Mouse (Mus musculus) regulatory T cell (primary cell): ENCODE data around the gene St6galnac4.

Experiments
- in situ Hi-C: fragments of 300-600 bp; cut with MboI, MseI; formaldehyde crosslinking; loops from one replicate; pipeline ENCODE4 v1.15.1; 2025; ENCODE audit warnings: high pct_unique_total_duplicates

The St6galnac4 gene

DNA sequence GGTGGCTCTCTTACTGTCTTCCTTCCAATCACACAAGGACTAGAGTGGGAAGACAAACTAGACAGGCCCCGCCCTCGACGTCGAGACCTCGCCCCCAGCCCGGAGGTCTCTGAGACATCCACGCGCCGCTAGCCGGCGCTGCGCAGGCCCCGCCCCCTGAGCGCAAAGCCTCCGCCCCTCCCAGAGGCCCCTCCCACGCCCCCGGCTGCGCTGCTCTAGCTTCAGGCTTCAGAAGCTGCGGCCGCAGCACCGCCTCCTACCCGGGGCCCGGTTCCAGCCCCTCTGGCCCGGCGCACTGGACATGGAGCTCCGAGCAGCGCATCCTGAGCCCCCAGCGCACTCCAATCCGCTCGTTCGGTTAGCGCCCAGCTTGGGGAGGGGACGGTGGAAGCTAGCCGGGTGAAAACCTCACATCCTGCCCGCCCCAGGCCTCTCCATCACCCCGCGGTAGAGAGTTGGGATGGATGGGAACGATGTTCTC, at the start of gene St6galnac4:
Gene St6galnac4 (plus strand): TSS at position 225 of the 481 bp plus-strand sequence.
- in situ Hi-C loops: no loop called here

DNA sequence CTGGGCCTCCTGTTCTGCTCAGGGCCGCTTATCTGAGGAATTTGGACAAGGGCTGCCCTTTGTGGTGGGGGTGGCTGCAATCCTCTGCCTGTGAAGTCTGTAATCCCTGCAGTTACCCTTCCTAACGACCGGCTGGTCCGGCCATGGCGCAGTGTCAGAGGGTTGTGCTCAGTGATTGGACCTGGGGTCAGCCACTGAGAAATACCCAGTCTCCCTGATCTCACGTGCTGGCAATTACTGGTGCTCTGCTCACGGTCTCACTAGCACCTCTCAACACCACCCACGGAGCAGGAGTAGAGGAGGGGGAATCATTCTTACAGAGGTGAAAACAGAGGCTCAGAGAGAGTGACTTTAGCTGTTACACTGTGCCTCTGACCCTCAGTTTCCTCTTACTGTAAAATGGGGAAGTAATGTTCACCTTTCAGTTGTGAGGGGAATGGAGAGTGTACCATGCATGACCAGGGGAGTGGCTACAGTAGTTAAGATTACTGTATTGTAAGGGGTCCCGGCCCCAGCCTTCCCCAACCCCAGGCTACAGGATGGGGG, 49.5 kb upstream of the St6galnac4 start:
- in situ Hi-C loops: loop anchor here (10.0 kb wide), 1 partner anchor 583 kb away; the partner anchor contains the start of gene Aif1l

DNA sequence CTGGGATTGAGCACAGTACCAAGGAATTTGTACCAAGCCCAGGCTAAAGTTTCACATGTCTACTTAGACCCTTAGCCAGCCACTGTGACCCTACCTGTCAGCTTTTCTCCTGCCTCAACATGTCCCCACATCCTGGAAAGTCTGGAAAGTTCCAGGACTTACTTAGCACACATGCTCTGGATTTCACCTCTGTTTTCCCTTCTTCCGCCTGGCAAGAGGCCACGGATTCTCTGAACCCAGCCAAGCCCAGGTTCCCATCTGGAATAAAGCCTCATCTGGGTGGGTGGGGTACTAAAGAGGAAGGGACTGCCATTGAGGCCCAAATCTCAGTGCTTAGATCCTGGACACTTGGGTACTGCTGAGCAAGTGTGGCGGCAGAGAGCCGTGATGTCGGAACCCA, 49.0 kb upstream of the St6galnac4 start:
- in situ Hi-C loops: loop anchor here (10.0 kb wide), 1 partner anchor 583 kb away; the partner anchor contains the start of gene Aif1l

DNA sequence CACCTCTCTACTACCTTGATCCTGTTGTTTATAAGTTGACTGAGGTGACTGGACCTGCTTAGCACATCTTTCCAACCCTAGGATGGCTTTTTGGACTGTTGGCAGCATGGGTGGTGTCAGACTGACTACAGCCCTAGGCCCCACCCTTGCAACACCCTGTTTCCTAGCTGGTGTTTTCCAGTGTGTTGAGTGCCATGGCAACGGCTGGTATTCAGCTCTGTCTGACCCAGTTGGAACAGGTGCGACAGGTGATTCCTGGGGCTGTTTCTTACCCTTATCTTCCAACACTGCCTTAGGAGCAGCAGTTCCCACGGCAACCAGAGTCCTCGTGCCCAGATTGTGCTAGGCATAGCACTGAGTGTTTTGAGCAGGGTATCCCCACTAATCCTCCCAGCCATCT, 48.4 kb upstream of the St6galnac4 start:
- in situ Hi-C loops: loop anchor here (10.0 kb wide), 1 partner anchor 584 kb away; the partner anchor contains the start of gene Aif1l

DNA sequence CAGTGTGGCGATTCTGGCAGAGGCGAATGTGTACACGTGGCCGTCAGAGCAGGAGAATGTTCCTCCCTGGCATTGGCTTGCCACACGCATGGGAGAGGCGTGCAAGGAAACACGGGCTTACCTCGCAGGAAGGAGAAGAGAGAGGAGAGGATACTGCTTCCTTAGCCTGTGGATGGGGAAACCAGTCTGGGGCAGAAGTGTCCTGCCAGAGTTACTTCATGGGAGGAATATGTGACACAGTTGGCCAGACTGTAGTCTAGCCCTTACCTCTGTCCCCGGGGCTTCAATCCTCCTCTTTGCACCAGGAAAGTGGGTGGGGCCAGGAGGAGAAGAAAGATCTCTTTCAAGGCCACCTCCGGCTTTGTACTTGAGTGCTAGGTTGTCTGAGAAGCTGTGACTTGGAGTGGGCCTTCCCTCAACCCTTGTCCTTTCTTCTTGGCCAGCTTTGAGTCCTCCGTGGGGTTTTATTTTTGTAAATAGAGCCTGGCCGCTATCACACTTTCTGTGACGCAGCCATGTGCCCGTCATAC, 47.4 kb upstream of the St6galnac4 start:
- in situ Hi-C loops: loop anchor here (10.0 kb wide), 1 partner anchor 585 kb away; the partner anchor contains the start of gene Aif1l

DNA sequence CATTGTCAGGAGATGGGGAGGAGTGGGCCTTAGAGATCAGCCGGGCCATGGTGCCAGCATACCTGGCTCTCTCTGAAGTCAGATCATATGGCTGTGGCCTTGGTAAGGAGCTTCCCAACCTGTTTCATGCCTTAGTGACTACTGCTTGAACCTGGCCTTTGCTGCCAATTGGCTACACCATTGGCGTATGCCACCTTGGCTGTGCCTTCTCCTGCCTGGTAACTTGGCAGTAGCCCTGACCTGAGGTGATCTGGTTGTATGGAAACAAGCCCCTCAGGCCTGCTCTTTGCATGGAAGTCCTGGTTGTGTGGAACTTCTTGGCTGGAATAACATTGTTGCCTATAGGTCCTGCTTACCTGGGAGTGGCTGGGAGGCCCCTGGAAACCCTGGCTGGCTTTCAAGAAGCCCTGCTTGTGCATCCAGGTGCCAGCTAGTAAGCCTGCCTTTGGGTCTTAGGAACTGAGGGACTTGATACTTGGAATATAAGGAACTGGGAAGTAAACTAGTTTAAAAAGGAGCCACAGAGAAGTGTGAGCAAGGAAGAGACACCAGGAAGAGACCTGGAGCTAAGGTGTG, 45.5 kb upstream of the St6galnac4 start:
- in situ Hi-C loops: loop anchor here (10.0 kb wide), 1 partner anchor 1833 kb away; the partner anchor contains the start of gene Pbx3

DNA sequence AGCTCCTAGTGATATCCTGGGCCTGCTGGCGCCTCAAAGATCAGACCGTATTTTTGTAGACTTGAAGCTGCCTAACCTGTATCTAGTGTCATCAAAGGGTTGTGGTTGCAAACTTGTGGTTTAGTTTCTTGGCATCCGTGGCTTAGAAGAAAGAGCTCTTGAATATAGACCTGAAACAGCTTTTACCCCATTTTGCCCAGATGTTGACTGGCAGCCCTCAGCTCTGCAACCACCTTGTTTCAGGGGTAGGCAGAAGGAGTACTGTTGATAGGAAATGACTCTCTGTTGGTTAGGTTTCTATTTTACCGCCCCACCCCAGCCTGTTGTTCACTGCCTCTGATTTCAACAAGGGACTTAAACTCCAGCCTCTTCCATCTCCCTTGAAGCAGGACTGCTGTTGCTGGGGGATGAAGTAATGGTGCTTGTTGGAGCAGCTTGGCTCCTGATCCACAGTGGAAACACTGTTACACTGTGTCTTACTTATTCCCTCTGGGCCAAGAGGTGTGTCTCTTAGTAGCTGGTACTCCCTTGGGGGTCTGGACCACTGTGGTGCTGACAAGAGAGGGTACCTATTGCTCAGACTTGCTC, 44.8 kb upstream of the St6galnac4 start:
- in situ Hi-C loops: loop anchor here (10.0 kb wide), 1 partner anchor 1833 kb away; the partner anchor contains the start of gene Pbx3

DNA sequence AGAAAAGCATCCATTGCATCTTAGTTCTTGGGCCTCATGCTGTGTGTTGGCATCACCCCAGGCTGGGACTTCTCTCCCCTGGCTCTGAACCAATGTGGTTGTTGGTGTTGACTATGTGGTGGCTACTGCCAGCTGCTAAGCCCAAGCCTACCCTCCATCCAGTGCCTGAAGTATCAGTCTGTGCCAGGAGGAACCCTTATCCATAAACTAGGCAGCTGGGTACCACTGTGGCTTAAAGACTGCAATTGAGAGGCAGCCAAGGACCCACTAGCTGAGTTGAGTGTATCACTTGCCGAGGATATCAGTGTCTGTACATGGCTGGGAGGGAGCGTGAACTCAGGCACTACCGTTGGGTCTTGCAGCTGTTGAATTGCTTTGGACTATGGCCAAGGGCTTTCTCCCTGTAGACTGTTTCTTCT, 43.9 kb upstream of the St6galnac4 start:
- in situ Hi-C loops: loop anchor here (10.0 kb wide), 1 partner anchor 1832 kb away; the partner anchor contains the start of gene Pbx3

DNA sequence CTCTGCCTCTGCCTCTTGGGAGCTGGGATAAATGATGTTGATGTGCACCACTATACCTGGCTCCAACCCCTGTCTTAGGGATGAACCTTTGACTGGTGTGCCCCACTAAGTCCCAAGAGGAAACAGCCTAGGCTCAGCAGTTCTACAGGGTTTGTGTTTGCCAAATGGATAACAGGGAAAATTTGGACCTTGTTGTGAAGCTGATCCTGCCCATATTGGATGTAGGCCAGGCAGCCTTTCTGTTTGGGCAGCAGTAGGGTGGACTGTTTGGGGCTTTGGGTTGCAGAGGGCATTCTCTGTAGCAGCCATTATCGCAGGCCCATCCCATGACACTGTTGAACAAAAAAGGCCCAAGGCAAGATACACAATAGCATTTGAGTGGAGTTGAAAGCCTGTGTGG, 39.9 kb upstream of the St6galnac4 start:
- in situ Hi-C loops: loop anchor here (10.0 kb wide), 1 partner anchor 1828 kb away; the partner anchor contains the start of gene Pbx3

DNA sequence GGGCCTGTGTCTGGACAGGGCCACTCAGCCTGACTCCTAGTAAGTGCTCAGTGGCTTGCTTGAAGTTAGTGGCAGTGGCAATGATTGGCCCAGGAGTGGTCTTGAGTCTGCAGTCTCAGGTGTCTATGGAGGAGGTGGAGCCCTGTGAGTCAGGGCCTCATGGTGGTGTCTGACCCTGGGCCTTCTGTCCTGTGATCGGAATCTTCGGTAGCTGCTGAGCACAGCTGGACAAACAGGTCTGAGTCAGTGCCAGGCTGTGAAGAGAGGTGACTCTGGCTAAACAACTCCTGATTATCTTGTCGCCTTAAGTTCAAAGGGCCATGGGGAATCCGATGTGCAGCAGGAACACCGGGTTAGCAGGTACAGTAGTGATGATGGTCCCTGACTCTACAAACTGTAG, 39.5 kb upstream of the St6galnac4 start:
- in situ Hi-C loops: loop anchor here (10.0 kb wide), 1 partner anchor 1827 kb away; the partner anchor contains the start of gene Pbx3

DNA sequence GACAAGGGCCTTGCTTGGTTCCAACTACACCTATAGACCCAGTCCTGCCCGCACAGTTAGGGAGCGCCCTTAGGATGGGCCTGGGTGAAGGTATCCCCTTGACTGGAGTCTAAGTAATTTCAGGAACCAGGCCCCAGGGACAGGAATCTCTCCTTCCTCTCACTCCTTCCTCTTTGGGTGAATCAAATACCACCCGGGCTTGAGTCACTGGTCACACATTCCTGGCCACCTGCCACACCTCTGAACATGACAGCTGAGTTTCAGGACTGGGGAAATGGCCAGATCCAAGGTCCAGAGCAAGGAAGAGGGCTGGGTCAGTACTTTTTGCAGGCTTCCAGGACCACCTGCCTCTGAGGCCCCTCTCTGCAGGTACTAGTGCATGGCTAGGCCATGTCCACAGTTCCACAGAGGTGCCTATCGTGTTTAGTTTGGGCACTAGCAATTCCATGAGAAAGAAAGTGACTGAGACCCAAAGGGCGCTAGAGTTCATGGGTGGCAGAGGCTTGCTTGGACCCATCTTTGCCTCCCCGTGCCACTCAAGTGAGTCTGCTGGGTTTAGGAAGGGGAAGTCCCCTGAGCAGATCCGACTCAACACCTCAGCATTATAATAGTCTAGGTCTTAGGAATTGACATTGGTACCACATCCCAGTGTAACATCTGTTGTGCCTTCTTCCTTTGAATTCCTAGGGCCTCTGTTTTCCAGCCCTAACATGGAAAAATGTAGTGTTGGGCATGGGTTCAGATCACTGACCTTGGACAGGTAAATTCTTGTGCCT, 38.7 kb upstream of the St6galnac4 start:
- in situ Hi-C loops: loop anchor here (10.0 kb wide), 1 partner anchor 1827 kb away; the partner anchor contains the start of gene Pbx3

DNA sequence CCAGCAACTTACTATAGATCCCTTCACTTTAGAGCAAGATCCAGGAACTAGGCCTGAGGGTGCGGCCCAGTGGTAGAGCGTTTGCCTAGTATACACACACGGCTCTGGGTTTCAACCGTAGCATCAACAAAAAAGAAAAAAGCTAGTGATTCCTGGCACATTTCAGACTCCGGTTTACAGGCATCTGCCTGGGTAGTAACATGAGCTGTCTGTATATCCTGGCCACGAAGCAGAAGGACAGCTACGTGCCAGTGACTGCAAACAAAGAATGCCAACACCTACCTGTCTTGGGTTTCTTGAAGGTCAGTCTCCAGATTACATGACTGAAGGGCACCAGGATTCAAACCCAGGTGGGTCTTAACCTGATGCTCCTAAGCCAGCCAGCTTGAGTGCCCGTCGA, 37.7 kb upstream of the St6galnac4 start:
- in situ Hi-C loops: loop anchor here (10.0 kb wide), 1 partner anchor 1826 kb away; the partner anchor contains the start of gene Pbx3

DNA sequence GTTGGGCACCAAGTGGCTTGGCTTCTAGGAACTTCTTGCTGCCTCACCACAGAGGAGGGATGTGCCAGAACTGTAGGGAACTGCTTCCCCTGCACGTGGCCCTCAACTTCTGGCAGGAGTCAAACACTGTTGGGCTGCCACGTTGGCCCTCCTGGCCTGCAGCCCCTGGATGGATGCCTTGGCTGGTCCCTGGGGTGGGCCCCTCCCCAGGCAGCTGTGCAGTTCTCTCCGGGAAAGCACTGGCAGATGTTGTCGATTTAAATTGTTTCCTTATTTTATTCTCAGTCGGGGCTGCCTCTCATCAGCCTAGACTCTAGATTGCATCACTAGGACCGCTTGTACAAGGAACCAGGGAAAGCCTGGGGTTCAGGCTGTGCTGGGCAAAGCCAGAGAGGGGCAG, 37.1 kb upstream of the St6galnac4 start:
- in situ Hi-C loops: loop anchor here (10.0 kb wide), 1 partner anchor 1825 kb away; the partner anchor contains the start of gene Pbx3

DNA sequence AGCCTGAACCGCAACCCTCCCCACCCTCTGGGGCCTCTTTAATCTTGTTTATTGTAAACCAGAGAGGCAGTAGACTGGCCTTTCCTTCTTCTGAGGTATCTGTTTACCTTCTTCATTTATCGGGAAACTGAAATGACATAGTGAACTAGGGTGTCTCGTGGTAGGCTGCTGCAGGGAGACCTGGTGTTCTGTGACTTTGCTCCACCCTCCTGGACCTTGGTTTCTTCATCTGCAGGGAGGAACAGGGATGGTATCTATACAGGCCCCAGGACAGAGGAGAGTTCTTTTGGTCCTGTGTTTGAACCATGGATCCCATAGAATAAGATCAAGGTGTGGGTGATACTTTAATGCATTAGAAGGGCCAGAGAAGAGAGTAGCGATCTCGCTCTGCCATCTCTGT, 35.7 kb upstream of the St6galnac4 start:
- in situ Hi-C loops: no loop called here

DNA sequence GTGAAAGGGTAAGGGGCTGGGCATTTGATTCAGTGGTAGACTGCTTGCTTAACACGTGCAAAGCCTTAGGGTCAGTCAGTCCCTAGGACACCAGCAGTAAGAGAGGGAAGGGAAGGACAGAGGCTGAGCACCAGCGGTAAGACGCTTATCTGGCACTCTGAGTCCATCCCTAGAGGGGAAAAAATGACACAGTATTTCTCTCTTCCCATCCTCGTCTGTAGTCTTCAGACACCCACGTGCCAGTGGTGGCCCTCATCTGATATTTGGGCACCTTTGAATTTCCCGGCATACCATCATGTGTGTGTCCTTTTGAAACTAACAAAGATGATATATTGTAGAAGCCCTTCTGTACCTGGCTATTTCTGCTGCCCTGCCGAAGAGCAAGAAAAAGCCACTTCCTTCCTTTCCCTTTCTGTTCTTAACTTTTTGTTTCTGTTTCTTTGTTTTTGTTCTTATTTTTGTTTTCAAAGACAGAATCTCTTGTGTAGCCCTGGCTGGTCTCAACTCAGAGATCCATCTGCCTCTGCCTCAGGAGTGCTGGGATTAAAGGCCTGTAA, 33.2 kb upstream of the St6galnac4 start:
- in situ Hi-C loops: no loop called here

DNA sequence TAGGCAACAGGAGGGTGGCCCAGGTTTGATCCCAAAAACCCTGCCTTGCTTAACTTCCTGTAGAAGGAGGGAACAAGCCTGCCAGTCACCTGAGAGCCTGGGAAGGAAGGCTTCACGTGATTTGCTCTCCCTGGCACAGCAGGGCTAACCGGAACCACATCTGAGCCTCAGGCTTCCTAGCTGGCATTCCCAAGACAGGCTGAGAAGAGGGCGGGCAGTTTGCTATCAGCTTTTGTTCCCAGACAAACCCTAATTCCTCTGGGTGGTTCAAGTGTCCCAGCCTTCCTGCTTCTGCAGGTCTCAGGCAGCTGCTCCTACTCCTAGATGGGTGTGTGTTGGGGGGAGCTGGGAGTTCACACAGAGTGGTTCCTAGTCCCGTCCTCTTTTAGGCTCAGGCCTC, 31.4 kb upstream of the St6galnac4 start:
- in situ Hi-C loops: no loop called here

DNA sequence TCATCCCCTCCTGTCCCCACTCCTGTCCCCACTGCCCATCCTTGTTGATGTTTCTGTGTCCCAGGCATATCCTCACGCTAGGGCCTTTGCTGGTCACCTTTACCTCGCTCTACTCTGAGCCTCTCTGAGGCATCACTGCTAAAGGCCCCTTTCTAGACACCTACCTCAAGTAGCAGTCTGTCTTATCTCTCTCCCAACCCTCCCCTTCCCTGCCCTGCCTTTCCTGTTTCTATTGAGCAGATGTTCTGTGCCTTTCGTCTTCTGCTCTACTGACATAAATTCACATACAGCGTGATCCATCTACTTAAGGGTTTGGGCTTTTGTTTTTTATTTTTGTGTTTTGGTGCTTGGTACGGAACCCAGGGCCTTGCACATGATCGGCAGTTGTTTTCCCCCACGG, 30.9 kb upstream of the St6galnac4 start:
- in situ Hi-C loops: no loop called here

DNA sequence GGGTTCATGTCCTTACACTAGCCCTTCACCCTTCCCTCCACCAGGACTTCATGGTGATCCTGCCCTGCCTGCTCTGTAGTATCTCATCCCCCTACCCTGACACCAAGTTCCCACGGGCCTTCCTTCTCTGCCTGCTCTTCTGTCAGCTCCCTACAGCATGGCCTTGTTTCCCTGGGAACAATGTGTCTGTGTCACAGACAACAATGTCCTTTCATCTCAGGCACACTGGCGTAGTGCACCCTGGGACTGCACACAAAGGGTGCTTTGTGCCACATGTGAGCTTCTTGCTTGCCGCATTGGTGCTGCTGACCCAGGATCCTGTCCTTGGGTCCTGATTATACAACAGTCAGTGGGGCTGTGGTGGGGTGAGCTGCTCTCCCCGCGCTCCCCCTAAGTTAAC, 27.3 kb upstream of the St6galnac4 start:
- in situ Hi-C loops: no loop called here

DNA sequence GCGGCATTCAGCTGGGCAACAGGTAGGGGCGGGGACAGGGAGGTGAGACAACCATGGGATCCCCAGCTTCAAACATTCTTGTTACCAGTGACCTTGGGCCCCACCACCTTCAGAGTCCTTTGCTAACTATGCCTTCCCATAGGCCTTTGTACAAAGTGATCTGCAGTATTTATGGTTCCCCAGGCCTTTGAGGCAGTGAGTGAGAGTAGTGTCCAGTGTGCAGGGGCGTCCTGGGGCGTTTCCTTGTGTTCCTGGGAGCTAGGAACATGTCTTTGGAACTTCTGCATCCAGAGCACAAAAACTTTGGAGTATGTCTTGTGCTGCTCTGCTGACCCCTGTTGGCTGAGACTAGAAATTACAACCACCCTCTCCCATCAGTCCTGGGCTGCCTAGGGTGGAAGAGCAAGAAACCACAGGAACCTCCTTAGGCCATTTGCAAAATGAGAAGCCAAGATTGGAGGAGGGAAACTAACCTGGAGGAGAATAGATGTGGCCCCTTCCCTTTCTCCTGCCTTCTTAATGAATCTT, 20.3 kb upstream of the St6galnac4 start:
- in situ Hi-C loops: loop anchor here (5.0 kb wide), 1 partner anchor 169 kb away; the partner anchor contains the start of gene Ptges2

DNA sequence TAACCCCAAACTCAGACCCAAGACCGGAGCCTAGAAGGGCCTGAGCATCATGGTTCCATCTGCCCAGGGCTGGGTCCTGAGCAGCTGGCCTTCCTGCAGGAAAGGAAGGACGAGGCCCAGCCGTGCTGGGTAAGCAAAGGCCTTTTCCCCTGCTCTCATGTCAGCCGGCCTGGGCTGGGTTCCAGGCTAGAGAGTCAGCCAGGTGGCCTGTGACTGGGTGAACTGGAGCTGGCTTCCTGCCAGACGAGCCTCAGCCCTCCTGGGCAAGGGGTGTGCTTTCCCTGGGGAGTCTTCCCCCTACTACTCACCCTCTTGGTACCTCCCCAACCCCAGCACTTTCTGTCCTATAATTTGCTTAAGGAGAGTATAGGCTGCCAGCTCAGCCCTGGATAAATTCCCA, 18.7 kb upstream of the St6galnac4 start:
- in situ Hi-C loops: loop anchor here (5.0 kb wide), 1 partner anchor 171 kb away; the partner anchor contains the start of gene Ptges2
